Comparison of ENCODE assay signal across 9 mouse cellular contexts in genomic region chr2:12325417-12325816, GRCm38 (mm10). TPM values are rescaled to one million over a fixed set of nuclear protein-coding genes. Genes with fewer than 3 reads are reported as not detected.
DNase-seq lines count a peak whose midpoint lies in the region; ATAC-seq lines count a peak whose summit lies in the region.
"Had no signal": no experiment of that assay in that cellular context is flagged by ENCODE, and none has a peak within 500 bp of the region (broad histone marks: within the 10 kb centered on the region; RNA-seq: fewer than 3 reads in every experiment).

No protein-coding gene starts in this region.

- WGBS in midbrain, embryonic 14.5 days, result 91% methylated on average over 6 of the region's 6 CpGs

- H3K4me2 ChIP-seq in midbrain, embryonic 14.5 days (ENCODE audit: low read length), result no peak overlapping the region

- DNase-seq in right cerebral cortex, adult 18-20 months, result peak; percentile 24
- DNase-seq in right cerebral cortex, postnatal 4 days, result no peak
- peak; percentile 99 for DNase-seq in heart, adult 11 months
- peak; percentile 60 to 61 for DNase-seq in layer of hippocampus, postnatal 36 days
- peak; percentile 55 to 63 for DNase-seq in urinary bladder, postnatal 4 days (ENCODE audit: low spot score in 2 of 2)
- DNase-seq in midbrain, embryonic 14.5 days, result no peak
- DNase-seq in frontal cortex, adult 2 months (ENCODE audit: extremely low spot score in 1 of 2, low spot score in 1 of 2), result no peak
- no peak for DNase-seq in natural killer cell, adult 2 months (ENCODE audit: low spot score in 2 of 2)

- peaks cover 15% of the 10 kb centered on the region for H3K4me1 ChIP-seq in midbrain, embryonic 14.5 days (ENCODE audit: control insufficient read depth, insufficient read depth, low read length)

- no peaks in the 10 kb centered on the region for H3K9me3 ChIP-seq in midbrain, embryonic 14.5 days (ENCODE audit: control insufficient read depth, low read length)
- H3K9me3 ChIP-seq: megakaryocyte, embryonic 14.5 days had no signal

- H3K9ac ChIP-seq in midbrain, embryonic 14.5 days (replicated peaks; ENCODE audit: low read length), result no peak overlapping the region

- no peak for ATAC-seq in midbrain, embryonic 14.5 days (ENCODE audit: low FRiP score, low TSS enrichment)

- H3K27me3 ChIP-seq in midbrain, embryonic 14.5 days (ENCODE audit: control insufficient read depth, insufficient read depth, low read length), result no peaks in the 10 kb centered on the region

- no peak overlapping the region for H3K4me3 ChIP-seq in midbrain, embryonic 14.5 days (replicated peaks; ENCODE audit: low read depth, low read length)
- H3K4me3 ChIP-seq: megakaryocyte, embryonic 14.5 days had no signal

- no peak overlapping the region for H3K27ac ChIP-seq in midbrain, embryonic 14.5 days (replicated peaks; ENCODE audit: low read depth, low read length)

- H3K36me3 ChIP-seq in midbrain, embryonic 14.5 days (ENCODE audit: control insufficient read depth, insufficient read depth, low read length), result no peaks in the 10 kb centered on the region

RNA-seq across cellular contexts. Expression of gene Itga8, which starts 23.7 kb away (rescaled TPM):
- 10 to 100 TPM; 23.6 to 28.1 TPM for total RNA-seq in layer of hippocampus, postnatal 36 days (2021)
- 0.86 and 2.1 TPM in 2 replicates for polyA plus RNA-seq in midbrain, embryonic 14.5 days (2014; fragmentation: Nextera tagmentation; extraction: Ambion mirVana)
- 4.0 and 7.5 TPM in 2 replicates for polyA plus RNA-seq in frontal cortex, adult 2 months (2012; rRNA removed)

Comparison
In these comparisons a context has a peak if more than half of its experiments do, and no peak if none do; other contexts are left out.
1. DNase-seq: peak in right cerebral cortex, adult 18-20 months (single experiment), heart, adult 11 months (single experiment), layer of hippocampus, postnatal 36 days (2 of 2) and urinary bladder, postnatal 4 days (2 of 2); none in right cerebral cortex, postnatal 4 days (single experiment), midbrain, embryonic 14.5 days (single experiment), frontal cortex, adult 2 months (0 of 2) and natural killer cell, adult 2 months (0 of 2).